ENCODE assay signal across 17 mouse cellular contexts in the genomic region with DNA sequence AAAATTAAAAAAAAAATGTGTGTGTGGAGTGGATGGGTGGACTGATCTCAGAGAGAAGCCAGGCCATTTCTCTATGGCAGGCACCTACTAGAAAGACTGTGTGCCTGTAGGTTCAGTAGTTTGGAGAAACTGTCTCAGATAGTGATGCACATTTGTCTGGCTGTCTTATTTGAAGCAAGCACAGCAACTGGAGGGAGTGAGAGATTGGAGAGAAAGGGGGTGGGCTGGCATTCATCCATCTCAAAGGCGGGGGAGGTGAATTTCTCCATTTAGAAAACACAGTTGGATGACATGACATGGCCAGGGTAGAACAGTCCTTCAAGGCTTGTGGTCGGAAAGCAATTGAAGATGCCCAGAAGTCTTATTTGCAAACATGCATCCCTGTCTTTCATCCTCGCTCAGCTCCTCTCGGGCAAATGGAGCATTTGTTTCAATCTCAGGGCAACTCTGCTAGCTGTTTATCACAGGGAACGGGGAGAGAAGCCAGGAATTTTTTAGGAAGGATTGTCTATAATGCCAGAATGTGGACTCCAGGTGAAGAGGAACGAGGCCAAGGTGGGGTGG.
A peak's percentile ranks its signal among the peaks of the same experiment; 100 is the strongest.
DNase-seq lines count a peak whose midpoint lies in the region; ATAC-seq and TF ChIP-seq lines count a peak whose summit lies in the region.
"Had no signal": no experiment of that assay in that cellular context is flagged by ENCODE, and none has a peak within 500 bp of the region (broad histone marks: within the 10 kb centered on the region; RNA-seq: fewer than 3 reads in every experiment).

No protein-coding gene starts in this region.

- intact Hi-C loops in left cerebral cortex, postnatal 14 days (cut with DNase I), result loop anchor here (5.0 kb wide), 1 partner anchor 206 kb away; a partner anchor contains a TSS

- DNase-seq in brain, adult 2 months (ENCODE audit: low read depth, low spot score), result peak; percentile 81
- DNase-seq in brain, embryonic 14.5 days (ENCODE audit: low read depth), result peak; percentile 24
- DNase-seq in frontal cortex, postnatal 25 days (ENCODE audit: low spot score in 2 of 2), result peak; percentile 29 to 30
- DNase-seq in left cerebral cortex, postnatal 14 days (ENCODE audit: low spot score in 2 of 2), result peak; percentile 53 to 56
- DNase-seq in forebrain, embryonic 11.5 days (ENCODE audit: low spot score), result no peak
- no peak for DNase-seq in lung, postnatal 36 days
- DNase-seq: gastrocnemius, postnatal 25 days; kidney, postnatal 14 days; lung, embryonic 14.5 days had no signal

- H3K4me2 ChIP-seq in forebrain, embryonic 11.5 days (ENCODE audit: low read depth, low read length, severe bottlenecking), result no peak overlapping the region
- H3K4me2 ChIP-seq in neural tube, embryonic 15.5 days, result no peak overlapping the region
- H3K4me2 ChIP-seq: forebrain, embryonic 12.5 days; hindbrain, embryonic 15.5 days; limb, embryonic 15.5 days; lung, embryonic 14.5 days had no signal

- WGBS in forebrain, embryonic 11.5 days, result 79% methylated on average over 6 of the region's 6 CpGs
- WGBS in neural tube, embryonic 15.5 days, result 59% methylated on average over 6 of the region's 6 CpGs

- no peak overlapping the region for H3K27ac ChIP-seq in forebrain, embryonic 11.5 days (ENCODE audit: low read depth, low read length)
- H3K27ac ChIP-seq in neural tube, embryonic 15.5 days (replicated peaks), result no peak overlapping the region
- H3K27ac ChIP-seq: embryonic facial prominence, embryonic 10.5 days; forebrain, embryonic 12.5 days; hindbrain, embryonic 15.5 days; limb, embryonic 15.5 days had no signal

- no peak overlapping the region for H3K4me3 ChIP-seq in forebrain, embryonic 11.5 days (ENCODE audit: low read depth, low read length)
- H3K4me3 ChIP-seq in neural tube, embryonic 15.5 days (replicated peaks), result no peak overlapping the region
- H3K4me3 ChIP-seq: embryonic facial prominence, embryonic 10.5 days; forebrain, embryonic 12.5 days; hindbrain, embryonic 15.5 days; limb, embryonic 15.5 days had no signal

- H3K4me1 ChIP-seq in forebrain, embryonic 11.5 days (replicated peaks; ENCODE audit: control insufficient read depth, insufficient read depth, low read length), result no peaks in the 10 kb centered on the region
- H3K4me1 ChIP-seq in neural tube, embryonic 15.5 days, result peaks cover 12% of the 10 kb centered on the region
- H3K4me1 ChIP-seq: embryonic facial prominence, embryonic 10.5 days; forebrain, embryonic 12.5 days; limb, embryonic 15.5 days had no signal

- H3K27me3 ChIP-seq in forebrain, embryonic 11.5 days (ENCODE audit: control insufficient read depth, insufficient read depth, low read length), result no peaks in the 10 kb centered on the region
- H3K27me3 ChIP-seq in neural tube, embryonic 15.5 days (replicated peaks), result no peaks in the 10 kb centered on the region
- H3K27me3 ChIP-seq: CH12.LX; forebrain, embryonic 12.5 days; hindbrain, embryonic 15.5 days; limb, embryonic 15.5 days; Patski had no signal

- no peaks in the 10 kb centered on the region for H3K36me3 ChIP-seq in forebrain, embryonic 11.5 days (ENCODE audit: control insufficient read depth, insufficient read depth, low read length)
- no peaks in the 10 kb centered on the region for H3K36me3 ChIP-seq in neural tube, embryonic 15.5 days
- H3K36me3 ChIP-seq: embryonic facial prominence, embryonic 10.5 days; forebrain, embryonic 12.5 days; hindbrain, embryonic 15.5 days; limb, embryonic 15.5 days had no signal

- ATAC-seq in forebrain, embryonic 11.5 days (replicated peaks; ENCODE audit: low FRiP score), result no peak
- no peak for ATAC-seq in neural tube, embryonic 15.5 days (ENCODE audit: low FRiP score)
- no peak for ATAC-seq in inflammation-experienced regulatory T-cells, adult 6 months
- ATAC-seq: Patski had no signal

- TF ChIP-seq POLR2A in brain, embryonic 14.5 days (IDR thresholded peaks at IDR 0.05; ENCODE audit: borderline replicate concordance, extremely low read depth, insufficient read depth, insufficient read length, poor library complexity, severe bottlenecking), result no peak

- no peaks in the 10 kb centered on the region for H3K9me3 ChIP-seq in forebrain, embryonic 11.5 days (ENCODE audit: control insufficient read depth, low read length)
- no peaks in the 10 kb centered on the region for H3K9me3 ChIP-seq in neural tube, embryonic 15.5 days (replicated peaks)
- H3K9me3 ChIP-seq: embryonic facial prominence, embryonic 10.5 days; forebrain, embryonic 12.5 days; hindbrain, embryonic 15.5 days; limb, embryonic 15.5 days had no signal

- no peak overlapping the region for H3K9ac ChIP-seq in forebrain, embryonic 11.5 days (ENCODE audit: low read length)
- H3K9ac ChIP-seq in neural tube, embryonic 15.5 days (replicated peaks), result no peak overlapping the region
- H3K9ac ChIP-seq: forebrain, embryonic 12.5 days; hindbrain, embryonic 15.5 days; limb, embryonic 15.5 days; lung, embryonic 14.5 days had no signal

- TF ChIP-seq CTCF in brain, embryonic 14.5 days (IDR thresholded peaks at IDR 0.05; ENCODE audit: borderline replicate concordance, extremely low read depth, insufficient read depth, insufficient read length), result no peak

Comparison
In these comparisons a context has a peak if more than half of its experiments do, and no peak if none do; other contexts are left out.
1. DNase-seq: peak in brain, adult 2 months (single experiment), brain, embryonic 14.5 days (single experiment), frontal cortex, postnatal 25 days (2 of 2) and left cerebral cortex, postnatal 14 days (2 of 2); none in forebrain, embryonic 11.5 days (single experiment) and lung, postnatal 36 days (single experiment).